Mouse (Mus musculus) ES-Bruce4 (cell line): Measurements from ENCODE around the gene 3110009E18Rik. TPM values are rescaled to one million over a fixed set of nuclear protein-coding genes. Genes with fewer than 3 reads are reported as not detected.

Source experiments
- H3K27ac ChIP-seq: 2 replicates; pipeline ENCODE4 v1.5.1; 2012; ENCODE audit warnings: low read length, inconsistent platforms; ENCODE audit not compliant: insufficient read depth
- H3K27me3 ChIP-seq: 2 replicates; pipeline ENCODE4 v1.6.1; 2012; ENCODE audit warnings: mild to moderate bottlenecking, low read length, inconsistent platforms; ENCODE audit not compliant: control insufficient read depth, poor library complexity, insufficient read depth, severe bottlenecking
- H3K36me3 ChIP-seq: 2 replicates; pipeline ENCODE4 v1.6.1; 2012; ENCODE audit warnings: inconsistent platforms, mild to moderate bottlenecking, low read length, moderate library complexity; ENCODE audit not compliant: control insufficient read depth, poor library complexity, insufficient read depth, severe bottlenecking
- H3K4me1 ChIP-seq: one replicate; pipeline ENCODE4 v1.8.1; 2011; ENCODE audit warnings: low read length; ENCODE audit not compliant: control insufficient read depth, insufficient read depth
- H3K4me3 ChIP-seq: 2 replicates; pipeline ENCODE4 v1.5.1; 2011; ENCODE audit warnings: low read depth, mild to moderate bottlenecking, low read length
- H3K9ac ChIP-seq: 2 replicates; pipeline ENCODE4 v1.6.1; 2012; ENCODE audit warnings: low read depth, mild to moderate bottlenecking, inconsistent platforms; ENCODE audit not compliant: poor library complexity, severe bottlenecking
- H3K9me3 ChIP-seq: replicated peaks from 2 replicates; pipeline ENCODE4 v1.6.1; 2012; ENCODE audit warnings: mild to moderate bottlenecking, low read length, inconsistent platforms; ENCODE audit not compliant: control insufficient read depth, poor library complexity, insufficient read depth, severe bottlenecking
- CTCF ChIP-seq: IDR thresholded peaks from one replicate; pipeline ENCODE4 v1.8.1; 2011; ENCODE audit warnings: low read depth, low read length
- EP300 ChIP-seq: IDR thresholded peaks from 2 replicates; pipeline ENCODE4 v1.6.1; 2011; ENCODE audit warnings: low read depth, low read length; ENCODE audit not compliant: insufficient read depth
- POLR2A ChIP-seq: IDR thresholded peaks from one replicate; pipeline ENCODE4 v1.8.1; 2011; ENCODE audit warnings: low read length; ENCODE audit not compliant: insufficient read depth
- polyA plus RNA-seq: library from polyadenylated mRNA; stranded (reverse); fragments of >200 nt; gene quantifications from 2 replicates; pipeline ENCODE4 v1.2.4, GENCODE M21; 2011; ENCODE audit warnings: low read depth; ENCODE audit not compliant: missing spikeins, insufficient read depth, insufficient read length

Gene 3110009E18Rik
- polyA plus RNA-seq, 1 experiment, result 16.0 TPM

GRCm38 (mm10) chr1:120099483-120099882 lies 21.5 kb upstream of the 3110009E18Rik start:
- no peak overlapping the region for H3K4me3 ChIP-seq
- peaks cover 3% of the 10 kb centered on the region for H3K9me3 ChIP-seq
- H3K27me3 ChIP-seq, result no peaks in the 10 kb centered on the region
- TF ChIP-seq POLR2A (no peak), CTCF (no peak), EP300 (no peak)
- no peaks in the 10 kb centered on the region for H3K4me1 ChIP-seq
- no peak overlapping the region for H3K27ac ChIP-seq
- no peak overlapping the region for H3K9ac ChIP-seq
- H3K36me3 ChIP-seq, result no peaks in the 10 kb centered on the region

- no peak for TF ChIP-seq POLR2A
- no peaks in the 10 kb centered on the region for H3K4me1 ChIP-seq
- peaks cover 3% of the 10 kb centered on the region for H3K9me3 ChIP-seq
These were observed 20.3 kb upstream of the 3110009E18Rik start for GRCm38 (mm10) chr1:120100456-120101226.

GRCm38 (mm10) chr1:120101227-120101609 lies 19.8 kb upstream of the 3110009E18Rik start:
- H3K27ac ChIP-seq, result no peak overlapping the region
- H3K9ac ChIP-seq, result no peak overlapping the region
- no peak for TF ChIP-seq POLR2A
- TF ChIP-seq EP300, result no peak
- no peak for TF ChIP-seq CTCF
- H3K4me1 ChIP-seq, result no peaks in the 10 kb centered on the region
- H3K9me3 ChIP-seq, result peaks cover under 1% of the 10 kb centered on the region; the same call in 1 of the 2 replicates
- H3K27me3 ChIP-seq, result no peaks in the 10 kb centered on the region
- no peak overlapping the region for H3K4me3 ChIP-seq
- H3K36me3 ChIP-seq, result no peaks in the 10 kb centered on the region

More at GRCm38 (mm10) chr1:120100456-120101226, 20.3 kb upstream of the 3110009E18Rik start:
- no peak overlapping the region for H3K27ac ChIP-seq
- H3K36me3 ChIP-seq, result no peaks in the 10 kb centered on the region
- no peak overlapping the region for H3K4me3 ChIP-seq
- no peaks in the 10 kb centered on the region for H3K27me3 ChIP-seq
- H3K9ac ChIP-seq, result no peak overlapping the region

GRCm38 (mm10) chr1:120105556-120105959 lies 15.4 kb upstream of the 3110009E18Rik start:
- Histone ChIP-seq H3K4me3 (no peak overlapping the region), H3K36me3 (no peaks in the 10 kb centered on the region), H3K9me3 (no peaks in the 10 kb centered on the region), H3K4me1 (no peaks in the 10 kb centered on the region), H3K9ac (no peak overlapping the region), H3K27me3 (no peaks in the 10 kb centered on the region), H3K27ac (no peak overlapping the region)
- TF ChIP-seq EP300 (no peak), CTCF (no peak), POLR2A (no peak)

- Histone ChIP-seq H3K4me3 (no peak overlapping the region), H3K9me3 (peaks cover 8% of the 10 kb centered on the region), H3K27me3 (no peaks in the 10 kb centered on the region), H3K9ac (no peak overlapping the region), H3K4me1 (no peaks in the 10 kb centered on the region), H3K36me3 (peaks cover 12% of the 10 kb centered on the region), H3K27ac (no peak overlapping the region)
- TF ChIP-seq EP300, result no peak
- TF ChIP-seq POLR2A, result no peak
- TF ChIP-seq CTCF, result no peak
These were observed 11.1 kb upstream of the 3110009E18Rik start for GRCm38 (mm10) chr1:120109741-120110432.

GRCm38 (mm10) chr1:120111766-120112165 lies 9.2 kb upstream of the 3110009E18Rik start:
- H3K36me3 ChIP-seq, result peaks cover 30% of the 10 kb centered on the region
- no peak for TF ChIP-seq POLR2A
- TF ChIP-seq EP300, result no peak
- no peak for TF ChIP-seq CTCF

More at GRCm38 (mm10) chr1:120111766-120112165, 9.2 kb upstream of the 3110009E18Rik start:
- H3K27ac ChIP-seq, result no peak overlapping the region
- no peaks in the 10 kb centered on the region for H3K4me1 ChIP-seq
- no peak overlapping the region for H3K4me3 ChIP-seq
- H3K9me3 ChIP-seq, result peaks cover 9% of the 10 kb centered on the region
- no peak overlapping the region for H3K9ac ChIP-seq
- H3K27me3 ChIP-seq, result no peaks in the 10 kb centered on the region
